Mouse (Mus musculus) CD4-positive naive resting alpha-beta T cell, adult 76 days (primary cell): ENCODE data around the gene Amer3. TPM values are rescaled to one million over a fixed set of nuclear protein-coding genes. Genes with fewer than 3 reads are reported as not detected.

Experiments
- total RNA-seq: library from RNA; stranded (reverse); gene quantifications from one replicate; pipeline ENCODE4 v1.2.4, GENCODE M21; 2023

Amer3 gene
- not detected for total RNA-seq

DNA sequence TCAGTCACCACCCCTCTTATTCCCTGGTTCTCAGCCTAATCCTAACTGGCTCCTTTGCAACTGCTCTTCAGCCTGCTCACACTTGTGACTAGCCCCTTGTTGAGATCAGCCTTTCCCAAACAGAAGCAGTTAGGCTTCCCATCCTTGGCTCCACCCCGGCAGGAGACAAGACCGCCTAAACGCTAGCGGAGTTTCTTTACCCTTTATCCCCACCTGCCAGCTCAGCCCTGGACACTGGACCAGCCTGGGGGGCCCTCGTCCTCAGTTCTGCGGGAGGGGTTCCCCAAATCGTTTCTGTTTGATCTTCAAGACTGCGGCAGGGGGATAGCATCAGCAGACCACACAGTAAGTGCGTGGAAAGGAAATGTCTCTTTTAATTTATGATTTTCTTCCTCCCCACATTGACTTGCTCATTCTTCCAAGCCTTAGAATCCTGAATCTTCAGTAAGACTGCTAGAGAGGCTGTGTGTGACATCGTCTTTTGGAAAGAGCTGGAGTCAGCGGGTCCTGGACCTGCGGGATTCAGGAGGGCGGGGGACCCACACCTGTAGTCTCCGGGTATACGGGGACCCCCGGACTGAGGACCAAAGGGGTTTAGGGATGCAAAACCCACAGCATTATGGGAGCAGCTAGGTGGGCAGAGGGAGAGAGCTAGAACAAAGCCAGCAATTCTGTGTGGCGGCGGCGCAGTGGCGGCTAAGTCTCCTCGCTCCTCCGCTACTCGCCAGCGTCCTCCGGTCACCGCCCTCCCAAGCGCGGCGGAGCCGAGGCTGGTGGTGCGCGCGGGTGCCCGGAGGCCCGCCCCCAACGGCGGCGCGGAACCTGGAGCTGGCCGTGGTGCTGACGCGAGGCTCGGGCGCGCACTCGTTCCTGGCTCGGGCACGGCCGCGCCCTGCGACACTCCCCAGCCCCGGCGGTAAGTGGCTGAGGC lies at the start of gene Amer3:
Amer3 (plus strand) TSS at position 807 of the 931 bp plus-strand sequence.

DNA sequence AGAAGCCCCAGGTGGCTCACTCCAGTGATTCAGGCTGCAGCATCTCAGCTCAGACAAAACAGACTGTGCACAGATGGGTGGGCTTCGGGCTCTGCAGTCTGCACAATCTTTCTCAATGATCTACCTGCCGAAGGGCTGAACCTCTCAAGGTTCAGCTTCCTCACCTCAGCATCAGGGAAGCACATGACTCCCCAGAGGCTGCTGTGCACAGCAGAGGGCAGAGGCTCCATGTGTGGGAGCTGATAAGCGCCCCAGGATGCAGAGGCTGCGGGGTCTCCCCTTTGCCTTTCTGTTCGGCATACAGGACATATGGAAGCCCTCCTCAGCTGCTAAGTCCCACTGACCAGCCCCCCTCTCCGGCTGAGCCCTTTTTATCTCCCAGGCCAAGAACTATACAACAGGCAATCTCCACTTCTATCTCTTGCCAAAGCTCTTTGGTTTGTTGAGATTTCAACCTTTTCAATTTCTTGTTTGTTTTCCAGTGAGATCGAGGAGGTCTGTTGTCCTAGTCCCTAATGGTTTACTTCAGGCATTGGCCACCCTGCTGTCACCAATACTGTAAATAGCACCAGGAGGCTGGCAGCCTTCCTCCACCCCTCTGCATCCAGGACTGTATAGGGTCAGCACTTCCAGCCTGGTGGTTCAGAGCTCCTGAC lies 44.3 kb upstream of the Amer3 start, which contains the start of gene Cfc1:
Cfc1 (plus strand) TSS at position 606 of the 656 bp plus-strand sequence.

DNA sequence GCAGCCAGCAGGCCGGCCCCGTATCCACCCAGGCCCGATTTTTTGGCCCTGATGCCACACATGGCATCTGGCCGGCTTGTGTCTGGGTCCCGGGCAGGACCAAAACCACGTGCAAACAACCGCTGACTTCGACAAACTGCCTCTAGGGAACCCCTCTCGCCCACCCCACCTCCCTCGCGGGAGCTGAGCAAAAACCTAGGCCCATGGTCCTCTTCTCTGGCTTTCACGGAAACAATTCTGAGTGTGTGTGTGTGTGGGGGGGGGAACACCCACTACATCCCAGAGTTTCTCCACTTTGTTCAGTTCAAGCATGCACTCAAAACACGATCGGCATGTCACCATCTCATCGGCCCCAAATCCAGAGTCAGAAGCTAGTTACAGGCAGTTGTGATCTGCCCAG lies 18.6 kb upstream of the Amer3 start, which contains the start of gene Prss40:
Prss40 (minus strand) TSS at position 101 of the 400 bp plus-strand sequence.

Other genes with a start within 250 kb of the Amer3 start
- gene Ccdc115, start 140.0 kb upstream of the Amer3 start, total RNA-seq, result 20.9 TPM
- 92.8 TPM for gene Imp4, start 139.8 kb upstream of the Amer3 start, total RNA-seq
- 190 TPM for gene Ptpn18, start 119.9 kb upstream of the Amer3 start, total RNA-seq
- not detected for gene Prss39, start 81.2 kb upstream of the Amer3 start, total RNA-seq
- not detected for gene Cfc1, start 44.0 kb upstream of the Amer3 start, total RNA-seq
- not detected for gene Prss40, start 18.7 kb upstream of the Amer3 start, total RNA-seq